Mouse (Mus musculus) small intestine, adult 2 months (tissue): ENCODE data around the gene Tbxas1.

ENCODE experiments used
- CTCF ChIP-seq: fragments of 200-500 bp; IDR thresholded peaks from 2 replicates; pipeline ENCODE4 v1.5.1; 2012; ENCODE audit warnings: low read depth, mild to moderate bottlenecking, control low read depth, inconsistent platforms, low read length, moderate library complexity, mixed read lengths; ENCODE audit not compliant: insufficient replicate concordance, insufficient read length; ENCODE audit errors: extremely low read depth
- POLR2A ChIP-seq: fragments of 200-500 bp; IDR thresholded peaks from 2 replicates; pipeline ENCODE4 v1.6.1; 2012; ENCODE audit warnings: low read depth, mild to moderate bottlenecking, control low read depth, inconsistent platforms, low read length, moderate library complexity

DNA sequence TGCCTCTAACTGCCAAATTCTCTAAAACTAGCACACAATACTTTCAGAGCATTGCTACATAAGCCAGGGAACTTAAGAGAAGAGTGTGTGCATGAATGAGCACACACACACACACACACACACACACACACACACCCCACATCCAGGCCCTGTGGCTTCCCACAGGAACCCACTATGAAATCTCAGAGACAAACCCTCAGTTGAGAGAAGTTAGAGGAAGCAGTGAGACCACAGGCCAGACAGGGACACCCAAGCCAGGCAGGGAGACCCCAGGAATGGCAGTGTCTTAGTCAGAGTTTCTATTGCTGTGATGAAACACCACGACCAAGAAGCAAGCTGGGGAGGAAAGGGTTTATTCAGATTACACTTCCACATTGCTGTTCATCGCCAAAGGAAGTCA lies 188.3 kb downstream of the Tbxas1 start:
- TF ChIP-seq POLR2A (no peak), CTCF (no peak)
